In genomic region chr1:154798771-154799170, GRCm38 (mm10) we compare ENCODE assay signal across 19 mouse cellular contexts.
DNase-seq lines count a peak whose midpoint lies in the region; ATAC-seq lines count a peak whose summit lies in the region.
"Had no signal": no experiment of that assay in that cellular context is flagged by ENCODE, and none has a peak within 500 bp of the region (broad histone marks: within the 10 kb centered on the region; RNA-seq: fewer than 3 reads in every experiment).

No protein-coding gene starts in this region.

- no peak overlapping the region for H3K9ac ChIP-seq in hindbrain, embryonic 16.5 days (ENCODE audit: low read depth, low read length)
- H3K9ac ChIP-seq: forebrain, embryonic 13.5 days; forebrain, postnatal 0 days; heart, embryonic 12.5 days; hindbrain, embryonic 14.5 days had no signal

- no peak overlapping the region for H3K27ac ChIP-seq in hindbrain, embryonic 16.5 days (ENCODE audit: low read depth, low read length)
- H3K27ac ChIP-seq: embryonic facial prominence, embryonic 10.5 days; forebrain, embryonic 13.5 days; hindbrain, embryonic 10.5 days; hindbrain, embryonic 14.5 days had no signal

- H3K4me3 ChIP-seq in hindbrain, embryonic 16.5 days (ENCODE audit: low read length) = no peak overlapping the region
- H3K4me3 ChIP-seq: embryonic facial prominence, embryonic 10.5 days; forebrain, embryonic 13.5 days; heart, embryonic 12.5 days; hindbrain, embryonic 10.5 days had no signal

- DNase-seq in cerebellum, postnatal 4 days (ENCODE audit: low spot score in 2 of 2) = no peak
- peak; percentile 78 to 83 for DNase-seq in cerebellum, adult 18-20 months
- DNase-seq in cerebellum, adult 9-11 months = peak; percentile 85
- DNase-seq in cerebellum, postnatal 36 days = peak; percentile 79 to 85
- no peak for DNase-seq in lung, adult 18-20 months
- DNase-seq in lung, postnatal 25 days (ENCODE audit: low spot score) = no peak
- DNase-seq: adrenal gland, postnatal 14 days; B cell, adult 2 months; forebrain, postnatal 0 days; gastrocnemius, postnatal 14 days had no signal

- H3K9me3 ChIP-seq in hindbrain, embryonic 16.5 days (ENCODE audit: control insufficient read depth, low read length) = no peaks in the 10 kb centered on the region
- H3K9me3 ChIP-seq: embryonic facial prominence, embryonic 10.5 days; forebrain, embryonic 13.5 days; hindbrain, embryonic 10.5 days had no signal

- H3K4me2 ChIP-seq in hindbrain, embryonic 16.5 days (ENCODE audit: low read length) = no peak overlapping the region
- H3K4me2 ChIP-seq: forebrain, embryonic 13.5 days; hindbrain, embryonic 14.5 days had no signal

- H3K4me1 ChIP-seq in hindbrain, embryonic 16.5 days (ENCODE audit: control insufficient read depth, insufficient read depth, low read depth, low read length) = peaks cover 3% of the 10 kb centered on the region; the same call in 1 of the 2 replicates
- H3K4me1 ChIP-seq: embryonic facial prominence, embryonic 10.5 days; forebrain, embryonic 13.5 days had no signal

- ATAC-seq in cerebellum, adult (ENCODE audit: insufficient number of reproducible peaks, low FRiP score, low TSS enrichment) = peak; percentile 72
- no peak; the same call in 1 of the 2 replicates for ATAC-seq in hindbrain, embryonic 16.5 days
- ATAC-seq: CD4-positive, CD25-positive, alpha-beta regulatory T cell, adult 4 months; forebrain, embryonic 13.5 days; forebrain, postnatal 0 days; intestine, embryonic 16.5 days had no signal

- H3K36me3 ChIP-seq in hindbrain, embryonic 16.5 days (ENCODE audit: control insufficient read depth, insufficient read depth, low read length) = no peaks in the 10 kb centered on the region
- H3K36me3 ChIP-seq: embryonic facial prominence, embryonic 10.5 days; heart, embryonic 12.5 days; hindbrain, embryonic 10.5 days had no signal

- no peaks in the 10 kb centered on the region for H3K27me3 ChIP-seq in hindbrain, embryonic 16.5 days (replicated peaks; ENCODE audit: control insufficient read depth, insufficient read depth, low read length)
- H3K27me3 ChIP-seq: forebrain, embryonic 13.5 days had no signal

- WGBS in hindbrain, embryonic 16.5 days = 92% methylated on average over 2 of the region's 2 CpGs

Comparison
In these comparisons a context has a peak if more than half of its experiments do, and no peak if none do; other contexts are left out.
1. DNase-seq: peak in cerebellum, adult 18-20 months (2 of 2), cerebellum, adult 9-11 months (single experiment) and cerebellum, postnatal 36 days (2 of 2); none in cerebellum, postnatal 4 days (0 of 2), lung, adult 18-20 months (0 of 2) and lung, postnatal 25 days (single experiment).